28 mouse cellular contexts compared by ENCODE assay signal in genomic region chr13:92464698-92465097, GRCm38 (mm10). TPM values are rescaled to one million over a fixed set of nuclear protein-coding genes. Genes with fewer than 3 reads are reported as not detected.
A peak's percentile ranks its signal among the peaks of the same experiment; 100 is the strongest.
DNase-seq lines count a peak whose midpoint lies in the region; ATAC-seq and TF ChIP-seq lines count a peak whose summit lies in the region.
"Had no signal": no experiment of that assay in that cellular context is flagged by ENCODE, and none has a peak within 500 bp of the region (broad histone marks: within the 10 kb centered on the region; RNA-seq: fewer than 3 reads in every experiment).

No protein-coding gene starts in this region.

- peaks cover 9% of the 10 kb centered on the region; the same call in 1 of the 2 replicates for H3K4me1 ChIP-seq in liver, adult 2 months (ENCODE audit: control insufficient read depth, insufficient read depth, low read length)
- no peaks in the 10 kb centered on the region; the same call in none of the 2 replicates for H3K4me1 ChIP-seq in liver, embryonic 12.5 days
- H3K4me1 ChIP-seq in intestine, postnatal 0 days (replicated peaks; ENCODE audit: control insufficient read depth, insufficient read depth, low read length) = no peaks in the 10 kb centered on the region
- no peaks in the 10 kb centered on the region for H3K4me1 ChIP-seq in stomach, embryonic 16.5 days (ENCODE audit: control insufficient read depth, insufficient read depth, low read length)
- H3K4me1 ChIP-seq: forebrain, embryonic 10.5 days; forebrain, embryonic 13.5 days; heart, embryonic 10.5 days had no signal

- no peaks in the 10 kb centered on the region for H3K27me3 ChIP-seq in liver, adult 2 months (ENCODE audit: control insufficient read depth, insufficient read depth, low read length)
- no peaks in the 10 kb centered on the region for H3K27me3 ChIP-seq in liver, embryonic 12.5 days (replicated peaks)
- no peaks in the 10 kb centered on the region for H3K27me3 ChIP-seq in intestine, postnatal 0 days (replicated peaks; ENCODE audit: control insufficient read depth, insufficient read depth, low read length)
- no peaks in the 10 kb centered on the region for H3K27me3 ChIP-seq in stomach, embryonic 16.5 days (ENCODE audit: control insufficient read depth, insufficient read depth, low read length)
- H3K27me3 ChIP-seq: forebrain, embryonic 13.5 days; heart, embryonic 13.5 days had no signal

- H3K9me3 ChIP-seq in liver, embryonic 12.5 days (replicated peaks) = no peaks in the 10 kb centered on the region
- no peaks in the 10 kb centered on the region for H3K9me3 ChIP-seq in intestine, postnatal 0 days (ENCODE audit: control insufficient read depth)
- H3K9me3 ChIP-seq in stomach, embryonic 16.5 days (replicated peaks; ENCODE audit: control insufficient read depth, low read length) = no peaks in the 10 kb centered on the region
- H3K9me3 ChIP-seq: forebrain, embryonic 10.5 days; forebrain, embryonic 13.5 days; heart, embryonic 10.5 days; heart, embryonic 13.5 days had no signal

- H3K9ac ChIP-seq in liver, adult 2 months (ENCODE audit: low read depth, low read length) = no peak overlapping the region
- no peak overlapping the region for H3K9ac ChIP-seq in liver, embryonic 12.5 days
- H3K9ac ChIP-seq in intestine, postnatal 0 days (ENCODE audit: low read depth, low read length) = no peak overlapping the region
- H3K9ac ChIP-seq in stomach, embryonic 16.5 days (ENCODE audit: low read length) = no peak overlapping the region
- H3K9ac ChIP-seq: forebrain, embryonic 13.5 days; heart, embryonic 13.5 days; hindbrain, embryonic 14.5 days had no signal

- H3K4me2 ChIP-seq in liver, embryonic 12.5 days = no peak overlapping the region
- no peak overlapping the region for H3K4me2 ChIP-seq in intestine, postnatal 0 days (replicated peaks; ENCODE audit: low read depth)
- H3K4me2 ChIP-seq in stomach, embryonic 16.5 days (ENCODE audit: low read depth, low read length) = no peak overlapping the region
- H3K4me2 ChIP-seq: forebrain, embryonic 13.5 days; heart, embryonic 13.5 days; hindbrain, embryonic 14.5 days had no signal

- WGBS in liver, adult 2 months = 67% methylated on average over 3 of the region's 3 CpGs
- WGBS in liver, embryonic 12.5 days (ENCODE audit: insufficient replicate concordance) = 66% methylated on average over 3 of the region's 3 CpGs
- 44% methylated on average over 3 of the region's 3 CpGs for WGBS in intestine, postnatal 0 days
- WGBS in stomach, embryonic 16.5 days = 58% methylated on average over 3 of the region's 3 CpGs

- no peak overlapping the region for H3K4me3 ChIP-seq in liver, adult 2 months (ENCODE audit: insufficient read depth, low read depth, low read length)
- no peak overlapping the region for H3K4me3 ChIP-seq in liver, embryonic 12.5 days
- no peak overlapping the region for H3K4me3 ChIP-seq in intestine, postnatal 0 days (ENCODE audit: low read depth, low read length)
- H3K4me3 ChIP-seq in stomach, embryonic 16.5 days (replicated peaks; ENCODE audit: low read length) = no peak overlapping the region
- H3K4me3 ChIP-seq: forebrain, embryonic 10.5 days; forebrain, embryonic 13.5 days; heart, adult 2 months; heart, embryonic 10.5 days; heart, embryonic 13.5 days had no signal

- no peak for ATAC-seq in liver, embryonic 12.5 days
- 0 out of 2 replicates have a peak, but pooled peaks have one; percentile 6 for ATAC-seq in intestine, postnatal 0 days
- ATAC-seq in stomach, embryonic 16.5 days (ENCODE audit: insufficient read depth, low FRiP score) = peak; percentile 50; the same call in 1 of the 2 replicates
- no peak for ATAC-seq in activated CD4-positive, CD25-positive, alpha-beta regulatory T cell, adult 4 months
- ATAC-seq: forebrain, embryonic 13.5 days; forebrain, embryonic 16.5 days; hindbrain, postnatal 0 days had no signal

- TF ChIP-seq POLR2A in liver, adult 2 months (IDR thresholded peaks at IDR 0.05; ENCODE audit: extremely low read depth, insufficient read depth, low read length) = no peak

- H3K36me3 ChIP-seq in liver, adult 2 months (ENCODE audit: control insufficient read depth, insufficient read depth, low read length) = 0 out of 2 replicates have a peak, but pooled peaks cover 2% of the 10 kb centered on the region
- 0 out of 2 replicates have a peak, but pooled peaks cover 7% of the 10 kb centered on the region for H3K36me3 ChIP-seq in liver, embryonic 12.5 days
- peaks cover 4% of the 10 kb centered on the region; the same call in 1 of the 2 replicates for H3K36me3 ChIP-seq in intestine, postnatal 0 days (ENCODE audit: control insufficient read depth, insufficient read depth)
- H3K36me3 ChIP-seq in stomach, embryonic 16.5 days (ENCODE audit: control insufficient read depth, insufficient read depth, low read length) = 0 out of 2 replicates have a peak, but pooled peaks cover 2% of the 10 kb centered on the region
- H3K36me3 ChIP-seq: forebrain, embryonic 10.5 days; heart, embryonic 10.5 days had no signal

- no peaks in the 10 kb centered on the region for H3K79me2 ChIP-seq in liver, adult 2 months (ENCODE audit: control insufficient read depth, insufficient read depth, low read length)

- peak; percentile 25 for DNase-seq in liver, adult 2 months (ENCODE audit: extremely low read depth, low read depth, low spot score)
- no peak for DNase-seq in adrenal gland, adult (ENCODE audit: inconsistent age in 2 of 2, low spot score in 1 of 2)
- DNase-seq: adrenal gland, adult 2 months; adrenal gland, postnatal 14 days; cerebellum, adult 11-12 months; cerebellum, adult 8-10 months; cerebellum, postnatal 10 days; gastrocnemius, postnatal 10 days; gastrocnemius, postnatal 36 days; heart, adult 2 months; heart, postnatal 14 days; heart, postnatal 4 days had no signal

- TF ChIP-seq CTCF in liver, adult 2 months (IDR thresholded peaks at IDR 0.05; ENCODE audit: low read depth, low read length) = no peak
- TF ChIP-seq CTCF in intestine, postnatal 0 days (IDR thresholded peaks at IDR 0.05; ENCODE audit: low read depth) = no peak

- H3K27ac ChIP-seq in liver, adult 2 months (replicated peaks; ENCODE audit: insufficient read depth, low read depth, low read length) = no peak overlapping the region
- H3K27ac ChIP-seq in liver, embryonic 12.5 days = no peak overlapping the region
- H3K27ac ChIP-seq in intestine, postnatal 0 days (ENCODE audit: low read depth, low read length) = no peak overlapping the region
- no peak overlapping the region for H3K27ac ChIP-seq in stomach, embryonic 16.5 days (ENCODE audit: low read length)
- H3K27ac ChIP-seq: forebrain, embryonic 10.5 days; forebrain, embryonic 13.5 days; heart, adult 2 months; heart, embryonic 10.5 days; heart, embryonic 13.5 days; hindbrain, embryonic 14.5 days; hindbrain, postnatal 0 days had no signal

RNA-seq across cellular contexts. Expression of gene Fam151b, which starts 19.1 kb away (rescaled TPM):
- 8.7 and 9.3 TPM in 2 replicates for total RNA-seq in liver, adult 2 months (2014; rRNA removed)
- 2.7 and 3.4 TPM in 2 replicates for polyA plus RNA-seq in liver, adult 2 months (2012; rRNA removed)
- polyA plus RNA-seq in liver, embryonic 12.5 days (2016; fragmentation: Nextera tagmentation; extraction: Ambion mirVana) = 0.19 TPM in 1 of 2 replicates, not detected in the other
- polyA plus RNA-seq in intestine, postnatal 0 days (2015; fragmentation: Nextera tagmentation; extraction: Ambion mirVana) = 0.29 and 0.46 TPM in 2 replicates
- polyA plus RNA-seq in stomach, embryonic 16.5 days (2015; fragmentation: Nextera tagmentation; extraction: Ambion mirVana) = 0.12 and 0.26 TPM in 2 replicates
- polyA plus RNA-seq in activated CD4-positive, CD25-positive, alpha-beta regulatory T cell, adult 4 months (2017; shearing (Covaris generic)) = not detected
- polyA plus RNA-seq: embryonic facial prominence, embryonic 11.5 days; heart, embryonic 10.5 days; heart, embryonic 16.5 days; hindbrain, embryonic 14.5 days had no signal

RNA-seq across cellular contexts. Expression of gene Ankrd34b, which starts 39.0 kb away (rescaled TPM):
- not detected in 2 replicates for total RNA-seq in liver, adult 2 months (2014; rRNA removed)
- polyA plus RNA-seq in liver, adult 2 months (2012; rRNA removed) = not detected in 2 replicates
- not detected in 2 replicates for polyA plus RNA-seq in liver, embryonic 12.5 days (2016; fragmentation: Nextera tagmentation; extraction: Ambion mirVana)
- 0.08 and 0.09 TPM in 2 replicates for polyA plus RNA-seq in intestine, postnatal 0 days (2015; fragmentation: Nextera tagmentation; extraction: Ambion mirVana)
- polyA plus RNA-seq in stomach, embryonic 16.5 days (2015; fragmentation: Nextera tagmentation; extraction: Ambion mirVana) = 0.08 and 0.16 TPM in 2 replicates
- polyA plus RNA-seq in activated CD4-positive, CD25-positive, alpha-beta regulatory T cell, adult 4 months (2017; shearing (Covaris generic)) = under 1 TPM in 1 of 2 experiments, not detected in 1; 0.15 TPM
- total RNA-seq: gastrocnemius, adult 18-20 months; gastrocnemius, postnatal 36 days; granulocyte monocyte progenitor cell, adult 5-6 weeks; heart, adult 2 months had no signal
- polyA plus RNA-seq: C2C12; embryonic facial prominence, embryonic 11.5 days; heart, adult 2 months had no signal

Comparison
In these comparisons a context has a peak if more than half of its experiments do, and no peak if none do; other contexts are left out.
1. ATAC-seq: peak in intestine, postnatal 0 days (single experiment) and stomach, embryonic 16.5 days (single experiment); none in liver, embryonic 12.5 days (single experiment) and activated CD4-positive, CD25-positive, alpha-beta regulatory T cell, adult 4 months (single experiment).